Mouse (Mus musculus) CH12.LX (cell line): ENCODE data around the gene Pafah1b3. TPM values are rescaled to one million over a fixed set of nuclear protein-coding genes. Genes with fewer than 3 reads are reported as not detected.

Source experiments
- DNase-seq: peaks from one replicate; pipeline ENCODE4 v3.0.0-alpha.2; 2013; ENCODE audit errors: extremely low read depth
- H3K27ac ChIP-seq: 2 replicates; pipeline ENCODE4 v1.5.1; 2012; ENCODE audit warnings: low read depth, mild to moderate bottlenecking, control low read depth, moderate library complexity; ENCODE audit not compliant: insufficient read depth
- H3K27me3 ChIP-seq: replicated peaks from 2 replicates; pipeline ENCODE3; 2012; ENCODE audit warnings: inconsistent platforms
- H3K36me3 ChIP-seq, 2 experiments: replicated peaks in 1 of 2; 2 replicates each; pipeline versions ENCODE3 to v1.6.1; 2012; ENCODE audit warnings: inconsistent platforms in 1 of 2, low read length in 1 of 2, mild to moderate bottlenecking in 1 of 2, mixed read lengths in 1 of 2, moderate library complexity in 1 of 2; ENCODE audit not compliant: control insufficient read depth in 1 of 2, insufficient read depth in 1 of 2
- H3K4me1 ChIP-seq, 2 experiments: 2 replicates each; pipeline ENCODE4 v1.6.1; 2012; ENCODE audit warnings: inconsistent platforms in 1 of 2, moderate library complexity in 1 of 2; ENCODE audit not compliant: insufficient read depth in 2 of 2, control insufficient read depth in 1 of 2
- H3K4me2 ChIP-seq: 2 replicates; pipeline ENCODE4 v1.6.1; 2012; ENCODE audit warnings: low read depth, mild to moderate bottlenecking, control low read depth; ENCODE audit not compliant: poor library complexity, insufficient read depth, severe bottlenecking
- H3K4me3 ChIP-seq, 3 experiments: fragments of 150-350 bp in 1 of 3; sonication (generic) in 1 of 3; replicated peaks in 1 of 3; 2 replicates each; pipeline versions ENCODE3 to v1.5.1; 2011 to 2012; ENCODE audit warnings: low read depth in 2 of 3, low read length in 2 of 3, mild to moderate bottlenecking in 2 of 3, moderate library complexity in 2 of 3, control low read depth in 1 of 3, improper control_type of control experiment in 1 of 3, inconsistent platforms in 1 of 3, mixed read lengths in 1 of 3; ENCODE audit not compliant: poor library complexity in 1 of 3
- H3K79me2 ChIP-seq: replicated peaks from 2 replicates; pipeline ENCODE4 v1.6.1; 2012; ENCODE audit warnings: mild to moderate bottlenecking, moderate library complexity; ENCODE audit not compliant: control insufficient read depth, poor library complexity, insufficient read depth, severe bottlenecking; ENCODE audit errors: extremely low read depth
- H3K9ac ChIP-seq: 2 replicates; pipeline ENCODE4 v1.6.1; 2012; ENCODE audit warnings: low read depth, mild to moderate bottlenecking, control low read depth, moderate library complexity; ENCODE audit not compliant: insufficient read depth
- H3K9me3 ChIP-seq: replicated peaks from 2 replicates; pipeline ENCODE3; 2012; ENCODE audit warnings: low read length, inconsistent platforms, mixed read lengths
- BHLHE40 ChIP-seq: IDR thresholded peaks from 2 replicates; pipeline ENCODE4 v1.6.1; 2011; ENCODE audit warnings: mild to moderate bottlenecking, low read depth, low read length, improper control_type of control experiment
- CTCF ChIP-seq, 2 experiments: IDR thresholded peaks in 1 of 2; conservative IDR thresholded peaks in 1 of 2; 2 replicates each; pipeline ENCODE4 v1.5.1; 2011 to 2012; ENCODE audit warnings: low read depth in 2 of 2, low read length in 2 of 2, improper control_type of control experiment in 1 of 2, inconsistent platforms in 1 of 2, mild to moderate bottlenecking in 1 of 2, moderate library complexity in 1 of 2
- HCFC1 ChIP-seq: IDR thresholded peaks from 2 replicates; pipeline ENCODE4 v1.6.1; 2012; ENCODE audit warnings: low read depth, mild to moderate bottlenecking, inconsistent platforms, low read length, improper control_type of control experiment
- MAX ChIP-seq: IDR thresholded peaks from 2 replicates; pipeline ENCODE4 v1.6.1; 2011; ENCODE audit warnings: low read length, improper control_type of control experiment
- MAZ ChIP-seq: IDR thresholded peaks from 2 replicates; pipeline ENCODE4 v1.6.1; 2012; ENCODE audit warnings: low read depth, mild to moderate bottlenecking, inconsistent platforms, low read length, improper control_type of control experiment, moderate library complexity
- MEF2A ChIP-seq: IDR thresholded peaks from 2 replicates; pipeline ENCODE4 v1.6.1; 2014; ENCODE audit warnings: low read depth, mild to moderate bottlenecking, inconsistent platforms, low read length, improper control_type of control experiment, borderline replicate concordance
- PAX5 ChIP-seq: IDR thresholded peaks from 2 replicates; pipeline ENCODE4 v1.6.1; 2012; ENCODE audit warnings: low read length, inconsistent platforms, mixed read lengths
- POLR2A ChIP-seq: IDR thresholded peaks from 2 replicates; pipeline ENCODE4 v1.6.1; 2011; ENCODE audit warnings: low read depth, mild to moderate bottlenecking, improper control_type of control experiment, low read length
- POLR2AphosphoS2 ChIP-seq: IDR thresholded peaks from 2 replicates; pipeline ENCODE4 v1.6.1; 2011; ENCODE audit warnings: low read depth, low read length, improper control_type of control experiment
- RAD21 ChIP-seq: IDR thresholded peaks from 2 replicates; pipeline ENCODE4 v1.6.1; 2011; ENCODE audit warnings: low read depth, mild to moderate bottlenecking, low read length, improper control_type of control experiment, moderate library complexity
- SMC3 ChIP-seq: IDR thresholded peaks from 2 replicates; pipeline ENCODE4 v1.6.1; 2011; ENCODE audit warnings: low read depth, low read length, improper control_type of control experiment
- USF2 ChIP-seq: conservative IDR thresholded peaks from 2 replicates; pipeline ENCODE4 v1.6.1; 2011; ENCODE audit warnings: low read depth, low read length, improper control_type of control experiment
- ZC3H11A ChIP-seq: IDR thresholded peaks from 2 replicates; pipeline ENCODE4 v1.6.1; 2012; ENCODE audit warnings: low read depth, mild to moderate bottlenecking, inconsistent platforms, low read length, improper control_type of control experiment
- ZMIZ1 ChIP-seq: IDR thresholded peaks from 2 replicates; pipeline ENCODE4 v1.6.1; 2012; ENCODE audit warnings: low read depth, mild to moderate bottlenecking, inconsistent platforms, low read length, improper control_type of control experiment
- dilution Hi-C: fragments of 300-500 bp; cut with MboI; formaldehyde crosslinking; loops from 2 replicates; pipeline ENCODE4 v1.14.3; 2020; ENCODE audit warnings: low sequenced_read_pairs; ENCODE audit not compliant: extremely low pct_unique_long_range_greater_than_20kb, extremely low pct_ligation_motif_present
- in situ Hi-C: fragments of 300-500 bp; cut with MboI; formaldehyde crosslinking; loops from 3 replicates; pipeline ENCODE4 v1.14.3; 2019; ENCODE audit warnings: low sequenced_read_pairs, low pct_ligation_motif_present, low pct_unique_long_range_greater_than_20kb, mixed read lengths
- polyA plus RNA-seq: library from polyadenylated mRNA; unstranded; fragments of >175 nt; gene quantifications from 2 replicates; pipeline ENCODE4 v1.2.1, GENCODE M21; 2012; ENCODE audit warnings: low read depth; ENCODE audit not compliant: insufficient read length
- total RNA-seq, 2 experiments: library from RNA; depleted of rRNA; stranded (reverse); fragments of 300-350 nt in 1 of 2; fragments of >200 nt in 1 of 2; gene quantifications; 2 replicates each; pipeline ENCODE4 v1.2.3; 2012 to 2014

The Pafah1b3 gene
- total and polyA plus RNA-seq, 3 experiments = 5.9 to 50.2 (median 17.6) TPM

GRCm38 (mm10) chr7:25288721-25289120, 9.1 kb downstream of the Pafah1b3 start:
- in situ Hi-C loops = no loop called here

DNA sequence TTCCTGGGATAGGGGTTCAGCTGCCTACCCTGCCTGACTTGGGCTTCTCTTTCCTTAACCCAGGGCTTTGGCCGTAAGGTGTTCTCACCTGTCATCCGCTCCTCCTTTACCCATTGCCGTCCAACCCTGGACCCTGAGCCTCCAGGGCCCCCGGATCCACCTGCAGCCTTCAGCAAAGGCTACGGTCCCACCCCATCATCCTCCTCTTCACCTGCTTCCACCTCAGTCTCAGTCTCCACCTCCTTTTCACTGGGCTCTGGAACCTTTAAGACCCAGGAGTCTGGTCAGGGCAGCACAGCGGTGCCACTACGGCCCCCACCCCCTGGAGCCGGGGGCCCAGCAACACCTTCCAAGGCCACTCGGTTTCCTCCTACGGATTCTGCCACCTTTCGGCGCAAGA, 9.8 kb downstream of the Pafah1b3 start:
- dilution Hi-C loops = no loop called here
- TF ChIP-seq MAZ (no peak), ZMIZ1 (no peak), POLR2AphosphoS2 (no peak), MAX (no peak), RAD21 (no peak), POLR2A (no peak), MEF2A (no peak), ZC3H11A (no peak), CTCF (conservative IDR thresholded peaks at IDR 0.05 in 1 of 2, IDR thresholded peaks at IDR 0.05 in 1 of 2; ENCODE audit: low read depth in 2 of 2, low read length in 2 of 2) (no peak), HCFC1 (no peak), USF2 (no peak), PAX5 (no peak), SMC3 (no peak), BHLHE40 (no peak)
- no peak overlapping the region for H3K9ac ChIP-seq
- peaks cover 82 to 88% of the 10 kb centered on the region in 2 experiments for H3K36me3 ChIP-seq
- H3K79me2 ChIP-seq = peaks cover 6% of the 10 kb centered on the region
- H3K4me3 ChIP-seq = no peak overlapping the region
- H3K27me3 ChIP-seq = no peaks in the 10 kb centered on the region
- no peak overlapping the region for H3K27ac ChIP-seq
- no peak for DNase-seq
- H3K4me1 ChIP-seq = peaks cover 6 to 20% of the 10 kb centered on the region in 2 experiments; a peak in 3 of 4 replicates
- H3K9me3 ChIP-seq = peaks cover 11% of the 10 kb centered on the region
- no peak overlapping the region for H3K4me2 ChIP-seq
- in situ Hi-C loops = no loop called here

More at GRCm38 (mm10) chr7:25288721-25289120, 9.1 kb downstream of the Pafah1b3 start:
- peaks cover 87 to 95% of the 10 kb centered on the region in 2 experiments for H3K36me3 ChIP-seq
- no peak overlapping the region for H3K4me3 ChIP-seq
- TF ChIP-seq BHLHE40 (no peak), ZC3H11A (no peak)
- peaks cover 1 to 14% of the 10 kb centered on the region in 2 experiments; a peak in 3 of 4 replicates for H3K4me1 ChIP-seq
- dilution Hi-C loops = no loop called here
- H3K9me3 ChIP-seq = peaks cover 11% of the 10 kb centered on the region
- H3K27me3 ChIP-seq = no peaks in the 10 kb centered on the region
- H3K9ac ChIP-seq = no peak overlapping the region
- H3K27ac ChIP-seq = no peak overlapping the region
- H3K4me2 ChIP-seq = no peak overlapping the region
- no peaks in the 10 kb centered on the region for H3K79me2 ChIP-seq
- no peak for DNase-seq

DNA sequence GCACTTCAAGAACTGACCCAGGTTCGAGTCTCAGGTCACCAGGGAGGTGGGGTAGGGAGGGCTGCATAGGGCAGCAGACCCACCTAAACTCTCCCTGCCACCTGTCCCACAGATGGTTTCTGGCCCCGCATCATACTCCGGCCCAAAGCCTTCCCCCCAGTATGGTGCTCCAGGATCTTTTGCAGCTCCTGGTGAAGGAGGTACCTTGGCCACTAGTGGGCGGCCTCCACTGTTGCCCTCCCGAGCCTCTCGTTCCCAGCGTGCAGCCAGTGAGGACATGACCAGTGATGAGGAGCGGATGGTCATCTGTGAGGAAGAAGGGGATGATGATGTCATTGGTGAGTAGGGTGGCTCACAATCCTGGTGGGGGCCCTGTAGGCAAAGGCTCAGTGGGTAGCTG, 10.8 kb downstream of the Pafah1b3 start:
- Histone ChIP-seq H3K27me3 (no peaks in the 10 kb centered on the region), H3K79me2 (peaks cover 9% of the 10 kb centered on the region), H3K9ac (no peak overlapping the region), H3K4me1 (peaks cover 6 to 23% of the 10 kb centered on the region in 2 experiments; a peak in 3 of 4 replicates), H3K4me2 (no peak overlapping the region), H3K4me3 (no peak overlapping the region), H3K27ac (no peak overlapping the region), H3K36me3 (peaks cover 72 to 78% of the 10 kb centered on the region in 2 experiments), H3K9me3 (peaks cover 11% of the 10 kb centered on the region)
- no peak for DNase-seq
- in situ Hi-C loops (no loop called here), dilution Hi-C loops (no loop called here)
- TF ChIP-seq CTCF (conservative IDR thresholded peaks at IDR 0.05 in 1 of 2, IDR thresholded peaks at IDR 0.05 in 1 of 2; ENCODE audit: low read depth in 2 of 2, low read length in 2 of 2) (peak in 1 of 2 experiments; percentile 36; a peak in 2 of 4 replicates), SMC3 (peak; percentile 21; the same call in 1 of the 2 replicates), MEF2A (no peak)
